Mouse (Mus musculus) regulatory T cell (primary cell): ENCODE measurements around the gene 4930556J24Rik.
"Not testable (repeated sequence)": the region's sequence is repeated elsewhere in the genome, so short reads cannot be mapped to it uniquely, and the experiment has no call there.

ENCODE experiments used
- in situ Hi-C: fragments of 300-600 bp; cut with MboI, MseI; formaldehyde crosslinking; loops from one replicate; pipeline ENCODE4 v1.15.1; 2025; ENCODE audit warnings: high pct_unique_total_duplicates

The 4930556J24Rik gene

GRCm38 (mm10) chr11:3976678-3977077 is at the start of gene 4930556J24Rik:
Gene 4930556J24Rik (minus strand): TSS chr11:3976778.
- in situ Hi-C loops, result no loop called here

GRCm38 (mm10) chr11:4023321-4023720 is 46.7 kb upstream of the 4930556J24Rik start:
- in situ Hi-C loops, result no loop called here

DNA sequence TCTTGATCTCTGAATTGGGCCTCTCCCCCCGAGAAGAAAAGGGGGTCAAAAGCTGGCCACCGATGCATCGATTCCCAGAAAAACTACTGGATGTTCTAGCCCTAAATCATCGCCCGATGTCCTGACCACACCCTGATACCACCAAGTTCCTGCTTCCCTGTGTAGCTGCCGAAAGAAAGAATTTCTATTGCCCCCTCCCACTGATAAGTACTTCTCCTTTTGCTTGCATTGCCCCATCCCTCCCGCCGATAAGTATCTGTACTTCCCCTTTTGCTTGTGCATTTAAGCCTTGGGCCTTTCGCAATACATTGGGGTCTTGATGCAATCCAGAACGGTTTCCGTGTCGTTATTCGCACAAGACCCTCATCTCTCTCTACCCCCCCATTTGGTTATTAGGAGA is 45.5 kb upstream of the 4930556J24Rik start:
- in situ Hi-C loops, result not testable (repeated sequence)

DNA sequence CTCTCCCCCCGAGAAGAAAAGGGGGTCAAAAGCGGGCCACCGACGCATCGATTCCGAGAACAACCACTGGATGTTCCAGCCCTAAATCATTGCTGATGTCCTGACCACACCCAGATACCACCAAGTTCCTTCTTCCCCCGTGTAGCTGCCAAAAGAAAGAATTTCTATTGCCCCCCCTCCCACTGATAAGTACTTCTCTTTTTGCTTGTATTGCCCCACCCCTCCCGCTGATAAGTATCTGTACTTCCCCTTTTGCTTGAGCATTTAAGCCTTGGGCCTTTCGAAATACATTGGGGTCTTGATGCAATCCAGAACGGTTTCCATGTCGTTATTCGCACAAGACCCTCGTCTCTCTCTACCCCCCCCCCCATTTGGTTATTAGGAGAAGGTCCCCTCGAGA is 39.2 kb upstream of the 4930556J24Rik start:
- in situ Hi-C loops, result not testable (repeated sequence)

- in situ Hi-C loops, result no loop called here
Observed at GRCm38 (mm10) chr11:4012616-4013015, 36.0 kb upstream of the 4930556J24Rik start.

GRCm38 (mm10) chr11:4006462-4006861 is 29.9 kb upstream of the 4930556J24Rik start:
- in situ Hi-C loops, result no loop called here

DNA sequence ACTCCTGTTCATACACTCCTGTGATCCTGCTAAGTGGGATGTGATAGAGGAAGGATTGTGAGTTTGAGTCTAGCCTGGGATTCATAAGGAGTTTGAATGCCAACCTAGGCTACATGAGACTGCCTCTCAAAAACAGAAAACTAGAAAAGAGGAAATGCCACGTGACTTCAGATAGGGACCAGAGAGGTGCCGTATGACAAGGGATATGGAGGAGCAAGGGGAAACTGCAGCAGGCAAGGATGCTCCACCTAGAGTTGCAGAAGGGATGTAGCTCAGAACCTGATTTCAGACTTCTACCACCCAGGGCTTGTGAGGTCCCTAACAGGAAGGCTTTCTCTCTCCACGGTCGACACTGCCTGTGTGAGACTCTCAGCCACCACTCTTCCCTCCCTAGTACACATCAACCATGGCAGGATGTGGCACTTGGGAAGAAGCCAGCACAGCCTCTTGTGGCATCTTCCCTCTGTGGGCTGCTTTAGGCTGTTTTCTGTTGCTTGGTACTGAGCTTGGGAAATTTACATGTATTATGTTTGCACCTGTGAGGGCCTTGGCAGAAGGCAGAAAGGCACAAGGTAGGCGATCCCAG is 28.7 kb upstream of the 4930556J24Rik start:
- in situ Hi-C loops, result no loop called here

GRCm38 (mm10) chr11:4001603-4002002 is 25.0 kb upstream of the 4930556J24Rik start:
- in situ Hi-C loops, result no loop called here

DNA sequence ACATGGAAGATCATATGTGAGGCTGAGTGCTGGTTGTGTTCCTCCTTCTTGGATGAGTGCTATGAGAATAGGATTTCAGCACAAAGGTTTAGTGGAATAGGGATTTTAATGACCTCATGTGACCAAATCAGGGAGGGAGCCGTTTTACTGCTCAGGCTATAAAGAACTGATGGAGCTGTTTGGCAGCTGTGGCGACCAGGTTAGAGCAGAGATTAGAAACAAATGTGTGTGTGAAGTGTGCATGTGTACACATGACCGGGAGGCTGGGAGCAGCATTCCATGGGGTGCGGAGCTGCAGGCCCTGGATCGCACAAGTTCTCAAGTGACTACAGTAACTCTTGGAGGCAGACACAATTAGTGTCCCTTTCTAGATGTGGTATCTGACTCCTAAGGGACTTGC is 23.0 kb upstream of the 4930556J24Rik start:
- in situ Hi-C loops, result no loop called here

DNA sequence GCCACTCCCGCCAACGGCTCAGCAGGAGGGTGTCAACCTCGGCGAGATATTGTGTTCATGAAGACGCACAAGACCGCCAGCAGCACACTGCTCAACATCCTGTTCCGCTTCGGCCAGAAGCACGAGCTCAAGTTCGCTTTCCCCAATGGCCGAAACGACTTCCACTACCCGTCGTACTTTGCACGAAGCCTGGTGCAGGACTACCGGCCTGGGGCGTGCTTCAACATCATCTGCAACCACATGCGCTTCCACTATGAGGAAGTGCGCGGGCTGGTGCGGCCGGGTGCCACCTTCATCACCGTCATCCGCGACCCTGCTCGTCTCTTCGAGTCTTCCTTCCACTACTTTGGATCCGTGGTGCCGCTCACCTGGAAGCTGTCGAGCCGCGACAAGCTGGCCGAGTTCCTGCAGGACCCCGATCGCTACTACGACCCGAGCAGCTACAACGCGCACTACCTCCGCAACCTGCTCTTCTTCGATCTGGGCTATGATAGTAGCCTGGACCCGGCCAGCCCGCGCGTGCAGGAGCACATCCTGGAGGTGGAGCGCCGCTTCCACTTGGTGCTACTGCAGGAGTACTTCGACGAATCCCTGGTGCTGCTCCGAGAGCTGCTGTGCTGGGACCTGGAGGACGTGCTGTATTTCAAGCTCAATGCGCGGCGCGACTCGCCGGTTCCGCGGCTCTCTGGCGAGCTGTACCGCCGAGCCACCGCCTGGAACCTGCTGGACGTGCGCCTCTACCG is 21.6 kb upstream of the 4930556J24Rik start:
- in situ Hi-C loops, result no loop called here

GRCm38 (mm10) chr11:3996840-3997239 is 20.3 kb upstream of the 4930556J24Rik start:
- in situ Hi-C loops, result no loop called here

DNA sequence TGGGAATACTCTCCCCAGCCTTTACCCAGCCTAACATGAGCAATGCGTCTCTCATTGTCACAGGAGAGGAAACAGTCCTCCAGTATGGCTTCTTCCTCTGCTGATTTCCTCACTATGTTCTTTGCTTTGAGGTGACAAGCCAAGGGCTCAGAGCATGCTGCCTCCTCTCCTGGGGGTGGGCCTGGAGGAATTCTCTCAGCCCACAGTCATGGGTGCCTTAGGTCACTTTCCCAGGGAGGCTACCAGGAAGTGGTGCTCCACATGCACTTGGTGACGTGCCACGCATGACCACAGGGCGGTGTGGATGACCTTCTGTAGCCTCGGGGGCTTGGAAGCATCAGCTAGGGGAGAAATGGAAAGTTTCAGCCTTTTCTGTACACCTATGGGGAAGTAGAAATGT is 18.9 kb upstream of the 4930556J24Rik start:
- in situ Hi-C loops, result no loop called here

GRCm38 (mm10) chr11:3993914-3994313 is 17.3 kb upstream of the 4930556J24Rik start:
- in situ Hi-C loops, result no loop called here

GRCm38 (mm10) chr11:3993132-3993531 is 16.6 kb upstream of the 4930556J24Rik start:
- in situ Hi-C loops, result no loop called here

GRCm38 (mm10) chr11:3989748-3990147 is 13.2 kb upstream of the 4930556J24Rik start:
- in situ Hi-C loops, result no loop called here

DNA sequence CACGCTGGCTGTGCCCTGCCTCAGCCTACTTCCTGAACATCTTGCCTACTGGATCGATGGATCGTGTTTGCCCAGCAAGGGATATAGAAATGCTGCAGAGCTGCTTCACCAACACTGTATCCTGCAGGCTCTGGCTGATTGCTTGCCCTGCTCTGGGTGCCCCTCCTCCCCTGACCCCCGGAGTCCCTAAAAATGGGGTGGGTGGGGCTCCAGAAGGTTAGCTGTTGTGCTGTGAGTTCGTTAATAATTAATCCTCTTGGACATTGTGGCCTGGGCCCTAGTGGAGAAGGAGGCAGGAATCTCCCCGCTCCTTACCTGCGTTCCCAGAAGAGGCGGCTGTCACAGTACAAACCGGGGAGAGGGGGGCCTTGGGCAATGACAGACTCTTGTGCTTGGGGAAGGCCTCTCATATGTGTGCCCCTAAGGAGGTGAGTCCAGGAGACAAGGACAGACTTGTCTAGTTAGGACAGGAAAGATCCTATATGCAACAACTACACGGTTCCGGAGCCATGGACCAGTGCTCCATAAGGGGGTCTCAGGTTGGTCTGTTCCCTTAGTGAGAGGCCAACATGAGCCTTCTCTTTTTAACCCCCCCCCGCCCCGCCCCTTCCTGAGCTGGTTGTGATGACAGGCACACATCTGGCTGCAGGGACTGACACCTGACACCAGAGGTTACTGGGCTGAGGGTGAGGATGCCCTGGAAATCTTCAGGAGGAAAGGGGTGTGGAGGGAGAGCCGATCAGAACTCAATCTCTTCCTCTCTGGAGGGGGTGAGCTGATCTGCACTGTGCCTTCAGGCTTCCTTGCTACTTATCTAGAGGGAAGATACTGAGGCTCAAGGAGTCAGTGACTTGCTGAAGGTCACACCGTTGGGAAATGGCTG is 7.5 kb upstream of the 4930556J24Rik start:
- in situ Hi-C loops, result no loop called here

- in situ Hi-C loops, result no loop called here
Observed at GRCm38 (mm10) chr11:3983291-3983862, 6.8 kb upstream of the 4930556J24Rik start, which contains the start of gene Gal3st1. Gene Gal3st1 (plus strand): TSS chr11:3983636.

DNA sequence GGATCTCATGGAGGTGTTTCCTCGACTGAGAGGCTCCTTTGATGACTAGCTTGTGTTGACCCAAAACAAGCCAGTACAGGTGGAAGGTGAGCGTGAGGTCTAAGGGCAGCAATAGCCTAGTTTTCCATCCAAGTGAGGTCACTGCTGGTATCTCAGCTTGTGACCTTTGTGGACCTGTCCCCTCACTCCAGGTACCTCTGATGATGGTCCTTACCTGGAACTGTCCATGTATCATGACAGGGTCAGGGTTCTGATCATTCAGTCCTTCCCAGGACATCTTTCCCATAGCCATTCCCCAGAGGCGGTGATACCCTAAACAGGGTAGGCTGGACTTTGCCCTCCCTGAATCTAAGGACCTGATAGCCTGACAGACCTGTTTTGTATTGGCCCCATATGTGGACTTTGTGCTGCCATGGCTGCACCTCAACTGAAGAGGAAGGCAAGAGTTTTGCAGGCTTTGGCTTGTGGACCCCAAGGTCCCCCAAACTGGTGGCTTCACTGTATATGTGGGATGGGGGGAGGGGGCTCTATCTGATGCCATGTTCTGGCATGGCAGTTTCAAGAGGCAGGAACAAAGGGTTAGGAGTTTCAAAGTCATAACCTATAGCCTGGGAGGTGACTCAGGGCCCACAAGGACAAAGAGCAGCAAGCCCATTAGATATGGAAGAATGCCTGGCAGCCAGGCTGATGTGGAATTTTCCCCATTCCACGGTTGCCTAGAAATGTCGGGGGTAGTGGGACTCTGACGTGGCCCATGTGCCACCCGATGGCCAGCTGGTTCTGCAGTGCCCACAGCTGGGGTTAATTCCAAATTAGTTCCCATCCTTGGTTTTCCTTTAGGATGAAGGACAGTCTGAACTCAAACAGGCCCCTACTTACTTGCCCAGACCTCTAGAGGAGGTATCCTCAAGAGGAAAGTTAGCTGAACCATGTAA is 6.0 kb upstream of the 4930556J24Rik start:
- in situ Hi-C loops, result no loop called here

DNA sequence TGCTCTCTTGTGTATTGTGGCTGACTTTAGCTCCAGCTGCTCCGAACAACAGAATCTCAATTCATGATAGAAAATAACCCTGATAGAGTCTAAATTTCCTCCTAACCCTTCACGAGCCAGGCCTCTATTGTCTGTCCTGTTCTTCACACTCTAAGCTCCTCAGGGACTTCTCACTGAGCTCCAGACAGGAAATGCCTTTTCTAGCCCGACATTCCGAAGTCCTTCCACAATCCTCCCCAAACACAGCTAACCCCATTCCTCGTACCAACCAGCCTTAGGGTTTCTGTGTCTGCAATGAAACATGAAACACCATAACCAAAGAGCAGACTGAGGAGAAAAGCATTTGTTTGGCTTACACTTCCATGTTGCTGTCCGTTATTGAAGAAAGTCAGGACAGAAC is 5.0 kb upstream of the 4930556J24Rik start:
- in situ Hi-C loops, result no loop called here

- in situ Hi-C loops, result no loop called here
Observed at GRCm38 (mm10) chr11:3978421-3978820, 1.8 kb upstream of the 4930556J24Rik start.

GRCm38 (mm10) chr11:3974311-3974710 is 2.3 kb downstream of the 4930556J24Rik start:
- in situ Hi-C loops, result no loop called here
